25 mouse cellular contexts compared by ENCODE assay signal in the genomic region with DNA sequence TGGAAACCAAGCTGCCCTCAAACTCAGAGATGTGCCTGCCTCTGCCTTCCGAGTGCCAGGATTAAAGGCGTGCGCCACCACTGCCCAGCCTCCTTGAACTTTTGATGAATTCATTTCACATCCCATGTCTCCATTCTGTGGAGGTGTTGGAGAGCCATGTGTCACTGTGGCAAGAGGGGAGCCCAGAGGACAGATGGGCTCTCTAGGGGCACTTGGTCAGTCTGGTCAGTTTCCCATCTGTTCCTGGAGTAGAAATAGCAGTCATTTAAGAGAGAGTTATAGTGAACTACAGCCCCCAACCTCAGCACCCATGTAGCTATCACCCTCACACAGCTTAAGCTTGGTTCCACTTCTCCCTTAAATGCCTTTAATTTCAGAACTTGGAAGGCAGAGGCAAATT.
"Had no signal": no experiment of that assay in that cellular context is flagged by ENCODE, and none has a peak within 500 bp of the region (broad histone marks: within the 10 kb centered on the region; RNA-seq: fewer than 3 reads in every experiment).

No protein-coding gene starts in this region.

- H3K4me1 ChIP-seq: hindbrain, embryonic 15.5 days had no signal

- H3K27me3 ChIP-seq: heart, embryonic 15.5 days; hindbrain, embryonic 13.5 days; hindbrain, embryonic 15.5 days; kidney, embryonic 15.5 days; limb, embryonic 13.5 days; limb, embryonic 15.5 days had no signal

- H3K4me3 ChIP-seq: heart, adult 2 months; heart, embryonic 13.5 days; heart, embryonic 15.5 days; hindbrain, embryonic 13.5 days; hindbrain, embryonic 15.5 days; kidney, embryonic 15.5 days; limb, embryonic 13.5 days; limb, embryonic 15.5 days; liver, embryonic 12.5 days had no signal

- H3K9me3 ChIP-seq: heart, embryonic 13.5 days; heart, embryonic 15.5 days; hindbrain, embryonic 13.5 days; hindbrain, embryonic 15.5 days; kidney, embryonic 15.5 days; limb, embryonic 13.5 days; limb, embryonic 15.5 days; liver, embryonic 12.5 days had no signal

- H3K9ac ChIP-seq: heart, embryonic 13.5 days; heart, embryonic 15.5 days; hindbrain, embryonic 13.5 days; hindbrain, embryonic 15.5 days; kidney, embryonic 15.5 days; limb, embryonic 13.5 days; limb, embryonic 15.5 days; liver, embryonic 12.5 days; liver, embryonic 14.5 days had no signal

- H3K36me3 ChIP-seq: heart, embryonic 13.5 days; heart, embryonic 15.5 days; hindbrain, embryonic 13.5 days; hindbrain, embryonic 15.5 days; kidney, embryonic 15.5 days; limb, embryonic 13.5 days; limb, embryonic 15.5 days; liver, embryonic 12.5 days had no signal

- DNase-seq: gastrocnemius, postnatal 14 days; gastrocnemius, postnatal 36 days; heart, adult 11 months; heart, adult 2 months; heart, postnatal 14 days; heart, postnatal 36 days; kidney, adult 11 months; kidney, adult 2 months; kidney, adult 9 months; kidney, postnatal 14 days; kidney, postnatal 36 days; layer of hippocampus, adult 9-11 months; layer of hippocampus, postnatal 36 days; left cerebral cortex, postnatal 4 days had no signal

- H3K27ac ChIP-seq: heart, adult 2 months; heart, embryonic 13.5 days; heart, embryonic 15.5 days; hindbrain, embryonic 13.5 days; hindbrain, embryonic 15.5 days; hindbrain, postnatal 0 days; kidney, embryonic 15.5 days; kidney, postnatal 0 days; limb, embryonic 13.5 days; limb, embryonic 15.5 days; liver, embryonic 12.5 days; liver, embryonic 14.5 days had no signal
